Mouse (Mus musculus): Measurements from ENCODE around the gene Abi2.

DNA sequence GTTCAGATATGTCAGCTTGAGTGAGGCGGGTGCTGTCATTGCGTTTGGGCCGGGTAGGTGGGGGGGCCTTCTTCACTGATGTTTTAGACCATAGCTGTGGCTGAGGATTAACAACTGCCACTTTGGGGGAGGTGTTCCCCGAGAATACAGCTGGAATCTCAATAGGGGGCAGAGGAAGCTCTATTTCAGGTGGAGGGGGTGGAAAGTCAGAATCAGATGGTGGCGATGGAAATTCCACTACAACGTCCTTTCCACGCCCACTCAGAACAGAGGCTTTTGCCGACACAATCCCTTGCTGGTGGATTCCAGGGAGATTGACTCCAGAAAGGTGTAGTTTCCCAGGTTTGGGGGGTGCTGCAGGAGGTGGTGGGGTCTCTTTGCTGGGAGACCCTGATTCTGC, 79.2 kb downstream of the Abi2 start:
- TF ChIP-seq CTCF (conservative IDR thresholded peaks at IDR 0.05; ENCODE audit: low read length) (no peak), POU5F1 (IDR thresholded peaks at IDR 0.05; ENCODE audit: borderline replicate concordance, low read length) (no peak), NANOG (IDR thresholded peaks at IDR 0.05; ENCODE audit: borderline replicate concordance, low read length) (no peak)

Measured in E14TG2a.4 (cell line).